ENCODE assay signal across 8 mouse cellular contexts in the genomic region with DNA sequence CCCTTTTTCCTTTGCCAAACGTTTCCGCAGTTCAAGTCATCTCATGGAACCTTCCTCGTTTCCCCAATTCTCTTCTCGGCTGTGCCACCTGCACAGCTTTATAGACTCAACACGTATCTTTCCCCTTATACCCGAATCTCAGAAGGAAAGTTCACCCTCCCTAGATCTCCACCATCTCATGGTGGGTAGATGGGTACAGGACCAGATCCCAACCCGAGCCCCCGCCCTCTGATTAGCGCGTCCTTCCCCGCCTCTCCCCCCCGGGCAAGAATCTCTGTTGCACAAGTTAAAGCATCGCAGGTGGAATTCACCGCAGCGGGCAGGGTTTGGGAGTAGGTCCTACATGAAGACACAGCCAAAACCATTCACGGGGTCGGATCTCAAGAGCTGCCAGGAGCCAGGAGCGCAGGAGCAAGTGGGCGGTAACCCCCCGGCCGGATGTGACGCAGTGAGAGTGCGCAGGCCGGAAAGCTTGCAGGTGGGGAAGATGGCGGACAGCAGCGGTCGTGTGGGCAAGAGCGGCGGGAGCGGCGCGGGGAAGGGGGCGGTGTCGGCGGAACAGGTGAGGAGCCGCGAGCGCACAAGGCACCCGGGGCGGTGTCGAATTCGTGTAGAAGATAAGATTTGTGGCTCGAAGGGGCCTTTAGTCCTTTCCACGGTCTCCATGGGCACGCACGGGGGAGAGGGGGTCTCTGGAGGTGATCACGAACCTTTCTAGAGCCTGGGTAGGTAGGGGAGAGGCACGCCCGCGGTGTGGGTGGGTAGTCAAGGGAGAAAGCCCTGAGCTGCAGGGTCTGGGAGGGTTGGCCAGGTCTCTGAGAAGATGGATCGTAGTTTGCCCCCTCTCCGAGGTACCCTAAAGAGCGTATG. TPM values are rescaled to one million over a fixed set of nuclear protein-coding genes. Genes with fewer than 3 reads are reported as not detected.
DNase-seq lines count a peak whose midpoint lies in the region; ATAC-seq and TF ChIP-seq lines count a peak whose summit lies in the region.

TSS of gene Nit1 (minus strand) at position 422 of the 870 bp plus-strand sequence.
TSS of gene Pfdn2 (plus strand) at position 446 of the 870 bp plus-strand sequence.

- peaks cover 6% of the 10 kb centered on the region; the same call in 1 of the 2 replicates for H3K9me3 ChIP-seq in forebrain, embryonic 13.5 days (replicated peaks)
- H3K9me3 ChIP-seq in heart, postnatal 0 days (replicated peaks; ENCODE audit: control insufficient read depth, low read length) = no peaks in the 10 kb centered on the region
- H3K9me3 ChIP-seq in liver, embryonic 16.5 days (replicated peaks; ENCODE audit: control insufficient read depth, low read length) = peaks cover 2% of the 10 kb centered on the region; the same call in 1 of the 2 replicates
- peaks cover 6% of the 10 kb centered on the region; the same call in 1 of the 2 replicates for H3K9me3 ChIP-seq in neural tube, embryonic 12.5 days
- no peaks in the 10 kb centered on the region for H3K9me3 ChIP-seq in stomach, postnatal 0 days (ENCODE audit: control insufficient read depth, low read length)

- peak within 1 kb of the TSS; percentile 90 for H3K4me3 ChIP-seq in forebrain, embryonic 13.5 days
- peak within 1 kb of the TSS; percentile 86 for H3K4me3 ChIP-seq in heart, postnatal 0 days (ENCODE audit: low read depth, low read length)
- peak within 1 kb of the TSS; percentile 86 for H3K4me3 ChIP-seq in liver, embryonic 16.5 days (ENCODE audit: low read depth, low read length)
- H3K4me3 ChIP-seq in neural tube, embryonic 12.5 days = peak within 1 kb of the TSS; percentile 78
- H3K4me3 ChIP-seq in stomach, postnatal 0 days (ENCODE audit: low read depth, low read length) = peak within 1 kb of the TSS; percentile 94

- 2% methylated on average over 52 of the region's 53 CpGs for WGBS in forebrain, embryonic 13.5 days
- WGBS in heart, postnatal 0 days = under 1% methylated on average over 53 of the region's 53 CpGs
- WGBS in liver, embryonic 16.5 days (ENCODE audit: insufficient replicate concordance) = under 1% methylated on average over 53 of the region's 53 CpGs
- 2% methylated on average over 53 of the region's 53 CpGs for WGBS in neural tube, embryonic 12.5 days
- WGBS in stomach, postnatal 0 days = 1% methylated on average over 53 of the region's 53 CpGs

- TF ChIP-seq EP300 in heart, postnatal 0 days (IDR thresholded peaks at IDR 0.05; ENCODE audit: low read depth) = no peak
- TF ChIP-seq EP300 in stomach, postnatal 0 days (optimal IDR thresholded peaks at IDR 0.05) = no peak

- peak within 1 kb of the TSS; percentile 85 for H3K4me2 ChIP-seq in forebrain, embryonic 13.5 days
- peak within 1 kb of the TSS; percentile 90 for H3K4me2 ChIP-seq in heart, postnatal 0 days (ENCODE audit: low read depth, low read length)
- H3K4me2 ChIP-seq in liver, embryonic 16.5 days (ENCODE audit: low read depth, low read length) = peak within 1 kb of the TSS; percentile 81
- peak within 1 kb of the TSS; percentile 82 for H3K4me2 ChIP-seq in neural tube, embryonic 12.5 days (replicated peaks)
- peak within 1 kb of the TSS; percentile 83 for H3K4me2 ChIP-seq in stomach, postnatal 0 days (replicated peaks; ENCODE audit: low read depth)

- H3K27me3 ChIP-seq in forebrain, embryonic 13.5 days = no peaks in the 10 kb centered on the region
- no peaks in the 10 kb centered on the region for H3K27me3 ChIP-seq in heart, postnatal 0 days (ENCODE audit: control insufficient read depth, insufficient read depth, low read length)
- H3K27me3 ChIP-seq in liver, embryonic 16.5 days (ENCODE audit: control insufficient read depth, insufficient read depth, low read depth, low read length) = no peaks in the 10 kb centered on the region
- no peaks in the 10 kb centered on the region for H3K27me3 ChIP-seq in neural tube, embryonic 12.5 days (replicated peaks)
- no peaks in the 10 kb centered on the region for H3K27me3 ChIP-seq in stomach, postnatal 0 days (ENCODE audit: control insufficient read depth, insufficient read depth, low read length)

- TF ChIP-seq CTCF in heart, postnatal 0 days (IDR thresholded peaks at IDR 0.05; ENCODE audit: low read depth) = no peak
- TF ChIP-seq CTCF in stomach, postnatal 0 days (IDR thresholded peaks at IDR 0.05; ENCODE audit: low read depth) = no peak

- peak within 1 kb of the TSS; percentile 60 for H3K27ac ChIP-seq in forebrain, embryonic 13.5 days
- H3K27ac ChIP-seq in heart, postnatal 0 days (ENCODE audit: low read depth) = peak within 1 kb of the TSS; percentile 62
- H3K27ac ChIP-seq in liver, embryonic 16.5 days (ENCODE audit: low read length) = peak within 1 kb of the TSS; percentile 80
- H3K27ac ChIP-seq in neural tube, embryonic 12.5 days = no peak within 1 kb of the TSS
- peak within 1 kb of the TSS; percentile 77 for H3K27ac ChIP-seq in stomach, postnatal 0 days (replicated peaks)

- DNase-seq in ES-CJ7 (ENCODE audit: low read depth, low spot score) = peak; percentile 96
- peak; percentile 93 for DNase-seq in heart, postnatal 0 days (ENCODE audit: low spot score)
- peak; percentile 95 to 96 for DNase-seq in kidney, postnatal 4 days
- peak; percentile 95 for DNase-seq in stomach, postnatal 0 days (ENCODE audit: low spot score)

- peak within 1 kb of the TSS; percentile 78 for H3K9ac ChIP-seq in forebrain, embryonic 13.5 days
- H3K9ac ChIP-seq in heart, postnatal 0 days (replicated peaks; ENCODE audit: low read depth, low read length) = peak within 1 kb of the TSS; percentile 76
- peak within 1 kb of the TSS; percentile 80 for H3K9ac ChIP-seq in liver, embryonic 16.5 days (ENCODE audit: low read depth, low read length)
- peak within 1 kb of the TSS; percentile 69 for H3K9ac ChIP-seq in neural tube, embryonic 12.5 days
- peak within 1 kb of the TSS; percentile 75 for H3K9ac ChIP-seq in stomach, postnatal 0 days (ENCODE audit: low read length)

- peaks cover 30% of the 10 kb centered on the region for H3K4me1 ChIP-seq in forebrain, embryonic 13.5 days
- H3K4me1 ChIP-seq in heart, postnatal 0 days (ENCODE audit: control insufficient read depth, insufficient read depth) = peaks cover 20% of the 10 kb centered on the region
- H3K4me1 ChIP-seq in liver, embryonic 16.5 days (ENCODE audit: control insufficient read depth, low read depth, low read length) = peaks cover 15% of the 10 kb centered on the region
- H3K4me1 ChIP-seq in neural tube, embryonic 12.5 days = peaks cover 22% of the 10 kb centered on the region
- no peaks in the 10 kb centered on the region for H3K4me1 ChIP-seq in stomach, postnatal 0 days (replicated peaks; ENCODE audit: control insufficient read depth, insufficient read depth)

- H3K36me3 ChIP-seq in forebrain, embryonic 13.5 days (ENCODE audit: poor library complexity, severe bottlenecking) = peaks cover 34% of the 10 kb centered on the region
- peaks cover 31% of the 10 kb centered on the region for H3K36me3 ChIP-seq in heart, postnatal 0 days (replicated peaks; ENCODE audit: control insufficient read depth, insufficient read depth, low read length)
- peaks cover 13% of the 10 kb centered on the region; the same call in 1 of the 2 replicates for H3K36me3 ChIP-seq in liver, embryonic 16.5 days (ENCODE audit: control insufficient read depth, insufficient read depth)
- peaks cover 33% of the 10 kb centered on the region for H3K36me3 ChIP-seq in neural tube, embryonic 12.5 days
- H3K36me3 ChIP-seq in stomach, postnatal 0 days (ENCODE audit: control insufficient read depth, insufficient read depth, low read length) = peaks cover 11% of the 10 kb centered on the region

- ATAC-seq in cerebellum, adult (ENCODE audit: insufficient number of reproducible peaks, low FRiP score, low TSS enrichment) = peak; percentile 88
- ATAC-seq in forebrain, embryonic 13.5 days = peak; percentile 96
- peak; percentile 94 for ATAC-seq in heart, postnatal 0 days (ENCODE audit: insufficient read depth, low read depth)
- ATAC-seq in liver, embryonic 16.5 days (ENCODE audit: low read depth) = peak; percentile 90
- ATAC-seq in neural tube, embryonic 12.5 days (ENCODE audit: low FRiP score, low read depth) = peak; percentile 91
- ATAC-seq in stomach, postnatal 0 days (ENCODE audit: low FRiP score, low TSS enrichment) = peak; percentile 88

RNA-seq across cellular contexts. Expression of gene Nit1, which starts in this region (rescaled TPM):
- polyA plus RNA-seq in forebrain, embryonic 13.5 days (2015; fragmentation: Nextera tagmentation; extraction: Ambion mirVana) = 52.9 and 56.9 TPM in 2 replicates
- total RNA-seq in heart, postnatal 0 days (2014; rRNA removed; ENCODE audit: low replicate concordance) = 39.6 and 41.5 TPM in 2 replicates
- polyA plus RNA-seq in heart, postnatal 0 days (2015; fragmentation: Nextera tagmentation; extraction: Ambion mirVana) = 31.4 and 35.2 TPM in 2 replicates
- polyA plus RNA-seq in liver, embryonic 16.5 days (2015; fragmentation: Nextera tagmentation; extraction: Ambion mirVana) = 38.8 and 39.0 TPM in 2 replicates
- polyA plus RNA-seq in neural tube, embryonic 12.5 days (2016; fragmentation: Nextera tagmentation; extraction: Ambion mirVana) = 45.6 and 46.1 TPM in 2 replicates
- 41.7 and 41.8 TPM in 2 replicates for polyA plus RNA-seq in stomach, postnatal 0 days (2015; fragmentation: Nextera tagmentation; extraction: Ambion mirVana)

RNA-seq across cellular contexts. Expression of gene Pfdn2, which starts in this region (rescaled TPM):
- 160 and 180 TPM in 2 replicates for polyA plus RNA-seq in forebrain, embryonic 13.5 days (2015; fragmentation: Nextera tagmentation; extraction: Ambion mirVana)
- total RNA-seq in heart, postnatal 0 days (2014; rRNA removed; ENCODE audit: low replicate concordance) = 9.3 and 9.7 TPM in 2 replicates
- 81.8 and 94.7 TPM in 2 replicates for polyA plus RNA-seq in heart, postnatal 0 days (2015; fragmentation: Nextera tagmentation; extraction: Ambion mirVana)
- polyA plus RNA-seq in liver, embryonic 16.5 days (2015; fragmentation: Nextera tagmentation; extraction: Ambion mirVana) = 30.9 and 37.8 TPM in 2 replicates
- 157 and 158 TPM in 2 replicates for polyA plus RNA-seq in neural tube, embryonic 12.5 days (2016; fragmentation: Nextera tagmentation; extraction: Ambion mirVana)
- polyA plus RNA-seq in stomach, postnatal 0 days (2015; fragmentation: Nextera tagmentation; extraction: Ambion mirVana) = 68.8 and 71.1 TPM in 2 replicates
